Mouse (Mus musculus) forebrain, postnatal 0 days (tissue): ENCODE measurements around the gene Fkbp5. TPM values are rescaled to one million over a fixed set of nuclear protein-coding genes. Genes with fewer than 3 reads are reported as not detected.
A peak's percentile ranks its signal among the peaks of the same experiment; 100 is the strongest.

Source experiments
- ATAC-seq: fragments of 200-750 bp; cut with Nextera tagmentation; 2 replicates; pipeline ENCODE4 v1.8.0; 2017; ENCODE audit warnings: mild to moderate bottlenecking, moderate library complexity
- DNase-seq: peaks from one replicate; pipeline ENCODE4 v3.0.0-alpha.2; 2015
- H3K27ac ChIP-seq: fragments of 300-500 bp; sonication (generic); 2 replicates; pipeline ENCODE4 v1.5.1; 2014; ENCODE audit warnings: low read depth, mild to moderate bottlenecking, antibody characterized with exemption, low read length, moderate library complexity, mixed read lengths
- H3K27me3 ChIP-seq: fragments of 300-500 bp; sonication (generic); 2 replicates; pipeline ENCODE4 v1.6.1; 2014; ENCODE audit warnings: mild to moderate bottlenecking, low read length, mixed read lengths; ENCODE audit not compliant: insufficient read depth
- H3K36me3 ChIP-seq: fragments of 300-500 bp; sonication (generic); 2 replicates; pipeline ENCODE4 v1.6.1; 2014; ENCODE audit warnings: mild to moderate bottlenecking, moderate library complexity; ENCODE audit not compliant: insufficient read depth
- H3K4me1 ChIP-seq: fragments of 300-500 bp; sonication (generic); 2 replicates; pipeline ENCODE4 v1.6.1; 2014; ENCODE audit warnings: antibody characterized with exemption; ENCODE audit not compliant: insufficient read depth
- H3K4me2 ChIP-seq: fragments of 300-500 bp; sonication (generic); 2 replicates; pipeline ENCODE4 v1.6.1; 2014; ENCODE audit warnings: low read depth, mild to moderate bottlenecking, moderate library complexity
- H3K4me3 ChIP-seq: fragments of 300-500 bp; sonication (generic); 2 replicates; pipeline ENCODE4 v1.5.1; 2014; ENCODE audit warnings: low read depth, low read length, mixed read lengths
- H3K9ac ChIP-seq: fragments of 300-500 bp; sonication (generic); 2 replicates; pipeline ENCODE4 v1.6.1; 2014; ENCODE audit warnings: mild to moderate bottlenecking
- H3K9me3 ChIP-seq: fragments of 300-500 bp; sonication (generic); 2 replicates; pipeline ENCODE4 v1.6.1; 2016; ENCODE audit warnings: low read length
- CTCF ChIP-seq: sonication (generic); IDR thresholded peaks from 2 replicates; pipeline ENCODE4 v1.5.1; 2016; ENCODE audit warnings: antibody characterized with exemption, control low read depth, low read depth
- WGBS: fragments of 180-500 bp; shearing (Covaris S2); extraction: QIAGEN DNeasy Blood & Tissue Kit; methylation state at CpG from one replicate; pipeline ENCODE4 v1.1.7; 2014; 5-methylcytosine and 5-hydroxymethylcytosine counted together
- polyA plus RNA-seq: library from polyadenylated mRNA; unstranded; fragments of >200 nt; fragmentation: Nextera tagmentation; extraction: Ambion mirVana; gene quantifications from 2 replicates; pipeline ENCODE4 v1.2.1, GENCODE M21; 2015
- total RNA-seq: library from RNA; depleted of rRNA; stranded (reverse); fragments of >200 nt; gene quantifications from 2 replicates; pipeline ENCODE4 v1.2.3, GENCODE M21; 2014

The Fkbp5 gene
- total and polyA plus RNA-seq, 2 experiments from 2014 or later, result 21.1 to 37.3 TPM

DNA sequence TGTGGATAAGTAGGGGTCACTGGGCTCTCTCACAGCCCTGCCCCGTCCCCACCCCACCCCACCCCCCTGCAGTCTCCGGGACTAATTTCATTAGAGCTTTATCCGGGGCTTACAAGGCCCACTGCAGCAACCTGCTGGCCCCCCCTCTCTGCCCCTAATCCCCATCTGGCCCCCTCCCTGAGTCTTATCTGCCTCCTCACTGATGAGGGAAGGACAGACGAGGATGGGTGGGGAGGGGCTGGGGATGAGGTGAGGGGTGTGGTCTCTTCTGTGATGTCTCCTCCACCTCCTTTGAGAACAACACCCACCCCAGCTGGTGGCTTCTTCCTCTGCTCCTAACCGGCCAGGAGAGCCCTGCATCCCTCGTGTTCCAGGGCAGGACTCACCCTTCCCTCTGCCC is 137.1 kb downstream of the Fkbp5 start:
- no peaks in the 10 kb centered on the region for H3K9me3 ChIP-seq
- H3K27ac ChIP-seq, result no peak overlapping the region
- no peaks in the 10 kb centered on the region for H3K4me1 ChIP-seq
- H3K36me3 ChIP-seq, result no peaks in the 10 kb centered on the region
- peaks cover 10% of the 10 kb centered on the region; the same call in 1 of the 2 replicates for H3K27me3 ChIP-seq
- DNase-seq, result no peak
- no peak overlapping the region for H3K9ac ChIP-seq
- H3K4me3 ChIP-seq, result no peak overlapping the region
- WGBS, result 5% methylated on average over 6 of the region's 6 CpGs
- TF ChIP-seq CTCF, result no peak
- H3K4me2 ChIP-seq, result no peak overlapping the region
- ATAC-seq, result no peak

DNA sequence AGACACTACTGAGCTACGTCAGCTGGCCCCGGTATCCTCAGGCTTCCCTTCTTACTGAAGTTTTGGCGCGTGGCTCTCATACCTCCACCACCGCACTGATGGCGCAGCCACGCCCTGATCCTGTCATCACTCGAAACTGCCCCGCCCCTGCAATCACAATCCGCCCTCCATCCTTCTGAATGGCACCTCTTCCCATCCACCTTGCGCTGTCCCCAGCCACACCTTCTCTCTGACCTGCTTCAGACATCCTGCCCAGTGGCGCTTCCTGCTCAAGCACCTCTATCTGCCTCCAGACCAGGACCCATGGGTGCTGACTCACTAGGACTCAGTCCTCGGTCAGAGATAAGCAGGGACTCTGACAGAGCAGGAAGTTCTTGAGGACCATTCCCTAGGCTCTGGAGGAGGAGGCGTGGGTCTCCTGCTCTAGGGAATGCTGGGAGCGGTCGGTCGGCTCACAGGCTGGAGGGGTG is 141.7 kb downstream of the Fkbp5 start:
- no peak overlapping the region for H3K27ac ChIP-seq
- H3K9me3 ChIP-seq, result no peaks in the 10 kb centered on the region
- no peak for TF ChIP-seq CTCF
- WGBS, result 19% methylated on average over 17 of the region's 17 CpGs
- H3K4me3 ChIP-seq, result no peak overlapping the region
- H3K4me1 ChIP-seq, result no peaks in the 10 kb centered on the region
- no peak for ATAC-seq
- H3K9ac ChIP-seq, result no peak overlapping the region
- H3K27me3 ChIP-seq, result peaks cover 19% of the 10 kb centered on the region
- H3K36me3 ChIP-seq, result no peaks in the 10 kb centered on the region
- no peak overlapping the region for H3K4me2 ChIP-seq
- no peak for DNase-seq

DNA sequence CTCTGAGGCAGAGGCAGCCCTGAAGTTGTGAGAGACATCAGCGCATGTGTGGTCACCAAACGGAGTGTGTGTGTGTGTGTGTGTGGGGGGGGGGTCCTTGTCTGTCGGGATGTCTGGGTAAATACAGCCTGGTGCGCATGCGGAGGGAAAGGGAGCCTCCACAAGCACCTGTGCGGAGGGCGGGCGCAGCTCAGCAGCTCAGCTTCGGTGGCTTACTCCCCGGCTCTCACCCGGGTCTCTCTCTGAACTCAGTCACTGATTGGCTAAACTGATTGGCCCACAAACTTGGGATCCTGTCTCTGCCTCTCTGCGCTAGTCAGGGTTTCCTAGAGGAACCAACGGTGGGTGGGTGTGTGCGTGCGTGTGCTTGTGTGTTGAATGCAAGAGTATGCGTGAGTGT is 142.8 kb downstream of the Fkbp5 start:
- no peaks in the 10 kb centered on the region for H3K36me3 ChIP-seq
- no peak for ATAC-seq
- 13% methylated on average over 15 of the region's 16 CpGs for WGBS
- TF ChIP-seq CTCF, result no peak
- no peaks in the 10 kb centered on the region for H3K9me3 ChIP-seq
- no peaks in the 10 kb centered on the region for H3K4me1 ChIP-seq
- DNase-seq, result no peak
- no peak overlapping the region for H3K4me3 ChIP-seq
- no peak overlapping the region for H3K9ac ChIP-seq
- no peak overlapping the region for H3K27ac ChIP-seq
- no peak overlapping the region for H3K4me2 ChIP-seq
- peaks cover 19% of the 10 kb centered on the region for H3K27me3 ChIP-seq

DNA sequence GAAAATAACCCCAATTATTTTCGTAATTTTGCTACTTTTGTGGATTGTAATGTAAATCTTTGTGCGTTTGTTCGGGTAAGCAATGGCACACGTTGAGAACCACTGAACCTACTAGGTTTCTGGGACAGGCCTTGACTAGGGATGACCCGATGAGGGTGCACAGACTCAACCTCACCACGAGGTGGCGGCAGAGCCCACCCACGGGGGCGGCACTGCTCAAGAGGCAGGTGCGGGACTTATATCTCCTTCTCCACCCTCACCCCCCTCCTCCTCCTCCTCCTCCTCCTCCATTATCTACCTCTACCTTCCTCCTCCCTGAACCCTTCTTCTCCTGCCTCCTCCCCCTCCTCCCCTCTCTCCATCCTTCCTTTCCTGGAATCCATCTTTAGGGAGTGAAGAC is 143.5 kb downstream of the Fkbp5 start:
- Histone ChIP-seq H3K4me2 (no peak overlapping the region), H3K27me3 (peaks cover 19% of the 10 kb centered on the region), H3K36me3 (no peaks in the 10 kb centered on the region), H3K9ac (no peak overlapping the region), H3K4me3 (no peak overlapping the region), H3K4me1 (no peaks in the 10 kb centered on the region), H3K27ac (no peak overlapping the region), H3K9me3 (no peaks in the 10 kb centered on the region)
- TF ChIP-seq CTCF, result peak; percentile 75
- no peak for ATAC-seq
- 12% methylated on average over 10 of the region's 10 CpGs for WGBS
- peak; percentile 53 for DNase-seq

- no peak overlapping the region for H3K9ac ChIP-seq
- no peaks in the 10 kb centered on the region for H3K9me3 ChIP-seq
- peaks cover 19% of the 10 kb centered on the region for H3K27me3 ChIP-seq
- H3K4me2 ChIP-seq, result no peak overlapping the region
- H3K36me3 ChIP-seq, result no peaks in the 10 kb centered on the region
- H3K4me3 ChIP-seq, result no peak overlapping the region
- no peak for TF ChIP-seq CTCF
- WGBS, result 65% methylated on average over 1 of the region's 1 CpGs
- no peaks in the 10 kb centered on the region for H3K4me1 ChIP-seq
- ATAC-seq (no peak), DNase-seq (no peak)
- H3K27ac ChIP-seq, result no peak overlapping the region
Observed at GRCm38 (mm10) chr17:28371941-28372340, 145.4 kb downstream of the Fkbp5 start.

- 50% methylated on average over 2 of the region's 2 CpGs for WGBS
- no peaks in the 10 kb centered on the region for H3K4me1 ChIP-seq
- DNase-seq, result no peak
- H3K4me3 ChIP-seq, result no peak overlapping the region
- no peak for ATAC-seq
- TF ChIP-seq CTCF, result no peak
- no peaks in the 10 kb centered on the region for H3K36me3 ChIP-seq
- H3K4me2 ChIP-seq, result no peak overlapping the region
- no peak overlapping the region for H3K27ac ChIP-seq
- no peak overlapping the region for H3K9ac ChIP-seq
- no peaks in the 10 kb centered on the region for H3K9me3 ChIP-seq
- peaks cover 16% of the 10 kb centered on the region for H3K27me3 ChIP-seq
Observed at GRCm38 (mm10) chr17:28371286-28371685, 146.0 kb downstream of the Fkbp5 start.

GRCm38 (mm10) chr17:28369056-28369455 is 148.3 kb downstream of the Fkbp5 start:
- H3K4me2 ChIP-seq, result no peak overlapping the region
- no peak for ATAC-seq
- no peaks in the 10 kb centered on the region for H3K9me3 ChIP-seq
- H3K36me3 ChIP-seq, result no peaks in the 10 kb centered on the region
- TF ChIP-seq CTCF, result no peak
- no peak for DNase-seq
- H3K27ac ChIP-seq, result no peak overlapping the region
- H3K4me3 ChIP-seq, result no peak overlapping the region
- WGBS, result 83% methylated on average over 5 of the region's 5 CpGs
- H3K9ac ChIP-seq, result no peak overlapping the region
- H3K27me3 ChIP-seq, result peaks cover 18% of the 10 kb centered on the region
- no peaks in the 10 kb centered on the region for H3K4me1 ChIP-seq
